Mouse (Mus musculus): Measurements from ENCODE around the gene Pde4a.

Gene Pde4a

DNA sequence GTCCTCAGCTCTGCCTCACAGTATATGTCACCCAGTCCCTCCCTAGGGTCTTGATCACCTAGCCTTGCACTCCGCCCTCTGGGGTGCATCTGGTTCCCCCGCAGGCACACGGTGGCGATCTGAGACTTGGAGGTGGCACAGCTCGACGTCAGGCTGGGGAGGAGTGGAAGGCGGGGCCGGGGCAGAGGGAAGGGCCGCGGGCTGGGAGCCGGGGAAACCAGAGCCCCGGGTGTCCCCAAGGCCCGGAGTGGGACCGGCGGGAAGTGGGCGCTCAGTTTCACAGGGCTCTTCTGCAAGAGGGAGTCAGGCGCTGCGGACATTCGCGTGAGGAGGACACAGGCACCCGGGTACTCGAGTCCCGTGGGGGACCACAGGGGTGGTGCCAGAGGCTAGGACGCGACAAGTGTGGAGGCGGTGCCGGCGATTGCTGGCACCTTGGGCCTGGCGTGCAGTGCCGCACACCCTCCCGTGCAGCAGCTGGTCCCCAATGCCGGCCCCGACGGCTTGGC is 18.4 kb downstream of the Pde4a start:
- peak; percentile 64 for DNase-seq (ENCODE audit: low read depth)

DNA sequence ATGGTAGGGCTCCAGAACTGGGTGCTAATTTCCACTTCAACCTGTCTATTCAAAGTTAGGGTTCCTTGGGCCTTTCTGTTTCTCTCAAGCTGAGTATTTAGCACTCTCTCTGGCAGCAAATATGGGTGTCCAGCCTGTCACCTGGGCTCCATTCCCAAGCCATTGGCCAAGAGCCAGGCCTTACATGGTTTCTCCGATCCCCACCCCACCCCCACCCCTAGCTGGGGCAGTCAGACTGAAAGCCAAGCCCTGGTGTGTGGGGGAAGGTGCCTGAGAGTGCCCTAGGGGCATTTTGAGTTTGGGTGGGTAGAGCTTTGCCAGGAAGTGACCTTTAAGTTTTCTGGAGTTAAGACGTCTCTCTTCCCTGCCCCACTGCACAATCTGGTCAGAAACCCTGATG is 19.2 kb downstream of the Pde4a start:
- no peak for DNase-seq (ENCODE audit: low read depth)

DNA sequence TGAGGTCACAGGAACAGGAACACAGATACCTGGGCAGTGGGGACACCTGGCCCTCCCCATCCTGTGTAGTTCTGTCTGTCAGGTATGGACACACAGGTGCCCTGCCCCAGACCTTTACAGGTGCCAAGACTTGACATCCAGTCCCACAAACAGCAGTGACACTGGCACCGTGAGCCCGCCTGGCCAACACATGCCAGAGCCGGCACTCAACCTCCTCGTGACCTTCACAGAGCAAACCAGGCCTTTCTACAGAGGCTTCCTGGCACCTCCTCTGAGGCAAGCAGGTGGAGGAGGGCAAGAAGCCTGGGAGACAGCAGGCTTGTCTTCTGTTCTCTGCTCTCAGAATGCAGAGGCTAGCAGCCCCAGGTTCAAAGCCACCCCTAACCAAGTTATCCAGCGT is 19.9 kb downstream of the Pde4a start:
- no peak for DNase-seq (ENCODE audit: low read depth)

DNA sequence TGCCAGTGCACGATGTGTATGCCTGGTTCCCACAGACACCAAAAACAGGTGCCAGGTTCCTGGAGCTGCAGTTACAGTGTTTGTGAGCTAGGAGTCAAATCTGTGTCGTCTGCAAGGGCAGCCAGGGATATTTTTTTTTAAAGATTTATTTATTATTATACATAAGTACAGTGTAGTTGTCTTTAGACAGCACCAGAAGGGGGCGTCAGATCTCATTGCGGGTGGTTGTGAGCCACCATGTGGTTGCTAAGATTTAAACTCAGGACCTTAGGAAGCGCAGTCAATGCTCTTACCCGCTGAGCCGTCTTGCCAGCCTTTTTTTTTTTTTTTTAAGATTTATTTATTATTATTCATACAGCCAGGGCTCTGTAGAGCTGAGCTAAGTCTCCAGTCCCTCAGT is 24.4 kb downstream of the Pde4a start:
- DNase-seq (ENCODE audit: low read depth) = peak; percentile 65

- DNase-seq (ENCODE audit: low read depth) = no peak
These were observed 25.2 kb downstream of the Pde4a start for GRCm38 (mm10) chr9:21190670-21191069.

- no peak for DNase-seq (ENCODE audit: low read depth)
These were observed 28.3 kb downstream of the Pde4a start for GRCm38 (mm10) chr9:21193786-21194185.

- DNase-seq (ENCODE audit: low read depth) = no peak
These were observed 29.4 kb downstream of the Pde4a start for GRCm38 (mm10) chr9:21194787-21195493.

- DNase-seq (ENCODE audit: low read depth) = peak; percentile 71
These were observed 30.4 kb downstream of the Pde4a start for GRCm38 (mm10) chr9:21195736-21196505.

DNA sequence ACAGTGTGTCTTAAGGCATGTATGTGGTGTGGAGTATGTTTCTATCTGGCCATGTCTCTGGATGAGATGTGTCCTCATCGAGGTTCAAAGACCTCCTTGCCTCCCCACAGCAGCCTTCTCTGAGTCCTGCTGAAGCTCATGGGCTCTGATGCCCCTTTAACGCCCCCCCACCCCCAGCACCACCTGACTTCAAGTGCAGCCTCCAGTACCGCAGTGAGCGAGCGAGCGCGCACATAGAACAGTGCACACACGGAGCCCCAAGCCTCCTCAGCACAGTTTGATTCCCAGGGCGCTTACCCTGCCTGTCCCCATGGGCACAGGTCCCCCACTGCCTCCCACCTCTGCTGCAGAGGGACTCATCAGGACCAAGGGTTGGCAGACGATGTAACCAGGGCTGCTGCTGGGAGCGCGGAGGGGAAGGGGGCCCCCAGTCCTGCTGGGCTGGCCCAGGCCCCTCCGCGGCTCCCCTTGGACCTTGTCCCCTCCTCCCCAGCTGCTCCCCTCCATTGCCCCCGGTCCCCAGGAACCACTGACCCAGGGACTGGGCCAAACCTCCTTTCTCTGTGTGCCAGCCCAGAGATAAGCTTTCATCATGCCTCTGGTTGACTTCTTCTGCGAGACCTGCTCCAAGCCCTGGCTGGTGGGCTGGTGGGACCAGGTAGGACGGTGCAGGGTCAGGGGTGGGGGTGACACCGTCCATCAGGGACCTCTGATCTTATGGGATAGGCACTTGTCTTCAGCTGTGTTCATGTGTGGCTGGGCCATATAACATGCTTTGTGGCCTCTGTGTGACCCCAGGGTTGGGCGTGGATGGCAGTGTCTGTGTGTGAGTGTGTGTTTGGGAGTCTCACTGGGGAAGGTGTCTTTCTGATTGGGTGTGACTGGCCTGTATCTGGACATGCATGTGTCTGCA is 31.3 kb downstream of the Pde4a start:
- no peak for DNase-seq (ENCODE audit: low read depth)

DNA sequence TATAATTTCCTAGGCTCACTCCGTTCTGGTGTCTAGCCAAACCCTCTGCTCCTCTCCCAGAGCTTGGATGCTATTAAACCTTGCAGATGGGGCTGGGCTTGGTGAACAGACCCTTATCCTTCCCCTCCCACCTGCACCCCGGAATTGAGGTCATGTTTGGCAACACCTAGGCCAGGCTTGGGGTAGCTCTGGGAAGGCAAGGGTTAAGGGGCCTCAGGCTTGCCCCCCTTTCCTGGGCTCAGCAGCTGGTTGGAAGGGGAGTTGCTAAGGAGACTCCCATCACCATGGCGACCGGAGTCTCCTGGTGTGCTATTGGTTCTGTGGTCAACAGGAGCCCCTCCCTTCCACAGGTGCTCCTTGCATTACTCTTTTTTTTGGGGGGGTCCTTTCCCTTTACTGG is 32.5 kb downstream of the Pde4a start:
- no peak for DNase-seq (ENCODE audit: low read depth)

- no peak for DNase-seq (ENCODE audit: low read depth)
These were observed 33.4 kb downstream of the Pde4a start for GRCm38 (mm10) chr9:21198960-21199359.

DNA sequence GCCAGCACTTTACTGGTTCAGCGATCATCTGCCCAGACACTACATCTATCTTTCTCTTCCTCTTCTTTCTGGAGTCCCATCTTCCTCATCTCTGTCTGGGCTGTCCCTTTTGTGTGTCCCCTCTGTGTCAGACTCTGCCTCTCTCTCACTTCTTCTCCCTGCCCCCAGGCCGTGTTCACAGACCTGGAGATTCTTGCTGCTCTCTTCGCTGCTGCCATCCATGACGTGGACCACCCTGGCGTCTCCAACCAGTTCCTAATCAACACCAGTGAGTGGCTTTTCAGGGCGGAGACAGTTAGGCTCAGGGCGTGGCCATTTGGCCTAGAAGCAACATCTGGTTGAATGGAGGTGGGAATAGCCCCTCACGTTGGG is 38.6 kb downstream of the Pde4a start:
- no peak for DNase-seq (ENCODE audit: low read depth)

DNA sequence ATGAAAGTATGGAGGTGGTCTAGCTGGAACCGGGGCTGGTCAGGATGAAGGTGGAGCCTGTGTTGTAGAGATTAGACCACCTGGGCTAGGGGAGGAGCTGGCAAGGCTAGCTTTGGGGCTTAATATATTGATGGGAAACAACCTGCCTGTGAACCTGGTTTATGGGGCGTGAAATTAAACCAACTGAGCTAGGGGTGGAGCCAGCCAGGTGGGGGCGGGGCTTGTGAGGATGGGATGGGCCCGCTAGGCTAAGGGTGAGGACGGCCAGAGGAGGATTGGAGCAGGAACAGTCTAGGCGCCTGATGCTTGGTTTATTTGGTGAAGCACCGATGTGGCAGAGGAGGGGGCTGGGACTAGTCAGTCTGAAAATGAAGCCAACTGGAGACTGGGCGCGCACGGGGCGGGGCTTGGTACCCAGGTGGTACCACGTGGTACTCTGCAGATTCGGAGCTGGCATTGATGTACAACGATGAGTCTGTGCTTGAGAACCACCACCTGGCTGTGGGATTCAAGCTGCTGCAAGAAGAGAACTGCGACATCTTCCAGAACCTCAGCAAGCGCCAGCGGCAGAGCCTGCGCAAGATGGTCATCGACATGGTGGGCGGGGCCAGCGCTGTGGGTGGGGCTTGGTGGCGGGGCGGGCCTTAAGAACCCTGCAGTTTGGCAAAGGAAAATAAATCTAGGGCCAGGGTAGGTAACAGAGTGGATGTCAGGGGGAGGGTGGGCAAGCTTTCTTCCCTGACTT is 39.2 kb downstream of the Pde4a start:
- no peak for DNase-seq (ENCODE audit: low read depth)

DNA sequence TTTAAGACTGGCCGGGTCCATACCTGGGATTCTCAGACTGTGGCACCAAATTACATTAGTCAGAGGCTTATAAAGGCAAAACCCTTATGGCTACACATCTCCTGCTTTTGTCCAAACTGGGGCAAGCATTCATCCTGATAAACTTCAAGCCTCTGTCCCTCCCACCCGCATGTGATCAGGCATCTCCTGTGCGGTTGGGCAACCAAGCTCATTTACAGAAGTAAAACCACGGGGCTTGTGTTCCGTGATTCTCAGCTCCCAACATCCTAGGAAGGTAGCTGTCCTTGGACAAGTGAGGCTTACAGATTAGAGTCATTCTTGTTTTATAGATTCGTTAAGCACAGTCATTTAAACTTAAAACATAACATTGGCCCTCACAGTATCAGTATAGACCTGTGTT is 41.3 kb downstream of the Pde4a start:
- DNase-seq (ENCODE audit: low read depth) = no peak

GRCm38 (mm10) chr9:21208626-21209025 is 43.1 kb downstream of the Pde4a start:
- DNase-seq (ENCODE audit: low read depth) = no peak

DNA sequence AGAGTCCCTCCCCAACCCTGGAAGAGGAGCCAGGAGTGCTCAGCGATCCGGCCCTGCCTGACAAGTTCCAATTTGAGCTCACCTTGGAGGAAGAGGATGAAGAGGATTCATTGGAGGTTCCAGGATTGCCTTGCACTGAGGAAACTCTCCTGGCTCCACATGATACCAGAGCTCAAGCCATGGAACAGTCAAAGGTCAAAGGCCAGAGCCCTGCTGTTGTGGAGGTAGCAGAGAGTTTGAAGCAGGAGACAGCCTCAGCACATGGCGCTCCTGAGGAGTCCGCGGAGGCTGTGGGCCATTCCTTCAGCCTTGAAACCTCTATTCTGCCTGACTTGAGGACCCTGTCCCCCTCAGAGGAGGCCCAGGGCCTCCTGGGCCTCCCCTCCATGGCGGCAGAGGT is 45.3 kb downstream of the Pde4a start:
- no peak for DNase-seq (ENCODE audit: low read depth)

DNA sequence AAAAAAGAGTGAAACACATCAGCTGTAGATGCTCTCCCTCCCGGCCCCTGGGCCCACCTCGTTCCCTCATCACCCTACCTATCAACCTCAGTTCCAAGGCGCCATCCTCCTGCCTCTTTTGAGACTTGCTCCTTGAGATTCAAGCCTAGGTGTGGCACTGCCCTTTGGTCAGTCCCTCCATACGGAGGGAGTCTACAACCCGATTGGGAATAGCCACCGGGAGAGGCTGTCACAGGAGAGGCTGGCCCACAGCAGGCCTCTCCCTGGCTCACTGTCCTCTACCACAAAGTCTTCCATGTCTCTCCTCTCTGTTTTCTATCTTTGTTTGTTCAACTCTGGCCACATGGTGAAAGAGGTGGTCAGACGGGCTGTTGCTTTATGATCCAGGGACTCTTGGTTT is 46.1 kb downstream of the Pde4a start:
- DNase-seq (ENCODE audit: low read depth) = no peak

- peak; percentile 49 for DNase-seq (ENCODE audit: low read depth)
These were observed 48.2 kb downstream of the Pde4a start for GRCm38 (mm10) chr9:21213617-21214190.

DNA sequence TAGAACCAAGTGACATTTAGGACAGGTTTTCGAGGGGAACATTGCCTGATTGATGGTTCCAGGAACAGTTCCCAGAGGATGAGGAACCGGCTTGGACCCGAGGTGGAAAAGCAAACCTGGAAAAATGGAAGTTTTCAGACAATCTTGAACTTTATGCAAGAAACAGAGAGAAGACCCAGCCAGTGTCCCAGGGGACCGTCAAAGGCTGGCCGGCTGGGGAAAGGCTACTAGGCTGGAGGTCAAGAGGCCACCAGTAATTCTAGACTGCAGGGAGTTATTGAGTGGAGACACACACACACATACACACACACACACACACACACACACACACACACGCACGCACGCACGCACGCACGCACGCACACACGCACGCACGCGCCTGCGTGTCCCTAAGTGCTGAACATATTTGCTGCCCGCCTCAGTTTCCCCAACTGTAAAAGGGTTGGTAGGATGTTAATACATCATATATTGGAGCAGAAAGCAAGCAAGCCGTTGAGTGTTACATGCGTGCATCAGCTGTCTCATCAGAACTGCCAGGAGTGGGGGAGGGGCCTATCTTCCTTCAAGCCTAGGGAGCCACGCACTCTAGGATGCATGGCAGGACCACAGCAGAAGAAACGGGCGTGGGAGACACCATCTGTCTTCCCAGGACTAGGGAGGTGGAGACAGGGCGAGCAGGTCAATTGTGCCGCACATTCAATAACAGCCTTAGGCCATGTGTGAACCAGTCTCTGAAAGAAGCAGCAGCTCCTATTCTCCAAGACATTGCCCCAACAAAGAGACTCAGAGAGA is 50.7 kb downstream of the Pde4a start:
- no peak for DNase-seq (ENCODE audit: low read depth)

- peak; percentile 59 for DNase-seq (ENCODE audit: low read depth)
These were observed 54.3 kb downstream of the Pde4a start for GRCm38 (mm10) chr9:21219820-21220219.

Measured in naive thymus-derived CD4-positive, alpha-beta T cell, adult 2 months (primary cell).